Mouse (Mus musculus) cerebellum, postnatal 4 days (tissue): ENCODE measurements around the gene Marcksl1.

Source experiments
- DNase-seq, 2 experiments: peaks; one replicate each; pipeline ENCODE4 v3.0.0; 2022; ENCODE audit warnings: low spot score in 2 of 2, mixed read lengths in 1 of 2

Marcksl1 gene

GRCm38 (mm10) chr4:129513086-129513767 lies at the start of gene Marcksl1:
Gene Marcksl1, plus strand, starts transcription at chr4:129513581.
- peak; percentile 88 to 95 for DNase-seq

- DNase-seq: no peak
These were observed 49.0 kb upstream of the Marcksl1 start for GRCm38 (mm10) chr4:129464286-129464815.

GRCm38 (mm10) chr4:129476047-129476446 lies 37.3 kb upstream of the Marcksl1 start:
- no peak for DNase-seq

- no peak for DNase-seq
These were observed 33.5 kb upstream of the Marcksl1 start for GRCm38 (mm10) chr4:129479863-129480262.

GRCm38 (mm10) chr4:129481090-129481489 lies 32.3 kb upstream of the Marcksl1 start:
- DNase-seq: no peak

GRCm38 (mm10) chr4:129490972-129491880 lies 22.2 kb upstream of the Marcksl1 start, which contains the start of the genes Tssk3 and Fam229a:
Gene Tssk3, minus strand, starts transcription at chr4:129491022.
Gene Fam229a, plus strand, starts transcription at chr4:129491190.
- DNase-seq: peak in 1 of 2 experiments; percentile 43

GRCm38 (mm10) chr4:129494681-129495080 lies 18.7 kb upstream of the Marcksl1 start:
- no peak for DNase-seq

GRCm38 (mm10) chr4:129495672-129496562 lies 17.5 kb upstream of the Marcksl1 start:
- DNase-seq: no peak

- DNase-seq: no peak
These were observed 16.8 kb upstream of the Marcksl1 start for GRCm38 (mm10) chr4:129496631-129497030.

GRCm38 (mm10) chr4:129498941-129499340 lies 14.4 kb upstream of the Marcksl1 start:
- no peak for DNase-seq

GRCm38 (mm10) chr4:129500017-129500416 lies 13.4 kb upstream of the Marcksl1 start:
- no peak for DNase-seq

GRCm38 (mm10) chr4:129500607-129501566 lies 12.5 kb upstream of the Marcksl1 start:
- DNase-seq: peak; percentile 61 to 72

- no peak for DNase-seq
These were observed 11.0 kb upstream of the Marcksl1 start for GRCm38 (mm10) chr4:129502327-129502888.

- no peak for DNase-seq
These were observed 10.4 kb upstream of the Marcksl1 start for GRCm38 (mm10) chr4:129502901-129503444.

- no peak for DNase-seq
These were observed 7.9 kb upstream of the Marcksl1 start for GRCm38 (mm10) chr4:129505511-129505910.

- no peak for DNase-seq
These were observed 5.7 kb upstream of the Marcksl1 start for GRCm38 (mm10) chr4:129507434-129508236.

- no peak for DNase-seq
These were observed 5.2 kb upstream of the Marcksl1 start for GRCm38 (mm10) chr4:129508237-129508515.

- peak in 1 of 2 experiments; percentile 25 for DNase-seq
These were observed 4.4 kb upstream of the Marcksl1 start for GRCm38 (mm10) chr4:129508834-129509600.
